Mouse (Mus musculus): Measurements from ENCODE around the gene Immp1l. TPM values are rescaled to one million over a fixed set of nuclear protein-coding genes. Genes with fewer than 3 reads are reported as not detected.

Gene Immp1l
- total and polyA plus RNA-seq, 3 experiments: 32.5 to 103 (median 37.0) TPM

DNA sequence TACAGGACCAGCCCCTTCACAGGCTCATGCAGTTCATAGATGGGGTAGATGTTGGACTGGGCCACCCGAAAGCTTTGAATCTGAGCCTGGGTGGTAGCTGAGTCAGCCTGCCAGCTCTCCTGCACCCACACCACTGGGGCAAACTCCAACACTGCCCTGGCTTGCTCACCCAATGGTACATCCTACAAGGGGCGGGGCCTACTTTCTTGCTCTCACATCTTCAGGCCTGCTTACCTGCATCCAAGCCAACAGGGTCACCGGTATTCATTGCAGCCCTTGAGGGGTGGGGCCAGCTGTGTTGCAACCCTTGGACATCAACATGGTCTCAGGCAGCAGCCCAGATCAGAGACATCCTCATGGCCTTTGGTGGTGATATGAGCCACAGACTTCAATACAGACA, 6.2 kb downstream of the Immp1l start:
- Histone ChIP-seq H3K9ac (ENCODE audit: insufficient read depth, low read depth) (no peak overlapping the region), H3K27me3 (replicated peaks) (no peaks in the 10 kb centered on the region), H3K4me2 (ENCODE audit: insufficient read depth, low read depth, poor library complexity, severe bottlenecking) (no peak overlapping the region), H3K9me3 (replicated peaks; ENCODE audit: low read length) (peaks cover 3% of the 10 kb centered on the region), H3K36me3 (replicated peaks in 1 of 2; ENCODE audit: control insufficient read depth in 1 of 2, insufficient read depth in 1 of 2, low read length in 1 of 2) (peaks cover 8 to 32% of the 10 kb centered on the region in 2 experiments), H3K4me3 (replicated peaks in 1 of 3; ENCODE audit: low read depth in 2 of 3, low read length in 2 of 3, poor library complexity in 1 of 3) (no peak overlapping the region), H3K27ac (ENCODE audit: insufficient read depth, low read depth) (no peak overlapping the region), H3K79me2 (replicated peaks; ENCODE audit: control insufficient read depth, extremely low read depth, insufficient read depth, poor library complexity, severe bottlenecking) (peaks cover 7% of the 10 kb centered on the region), H3K4me1 (ENCODE audit: control insufficient read depth in 1 of 2, insufficient read depth in 2 of 2) (peaks cover 0 to 13% of the 10 kb centered on the region in 2 experiments; a peak in 2 of 4 replicates)
- no peak for TF ChIP-seq POLR2A (IDR thresholded peaks at IDR 0.05; ENCODE audit: low read depth, low read length)
- no peak for TF ChIP-seq GABPA (IDR thresholded peaks at IDR 0.05; ENCODE audit: insufficient replicate concordance, low read depth, low read length)
- TF ChIP-seq USF2 (conservative IDR thresholded peaks at IDR 0.05; ENCODE audit: low read depth, low read length): no peak
- no peak for TF ChIP-seq ZKSCAN1 (IDR thresholded peaks at IDR 0.05; ENCODE audit: borderline replicate concordance, low read depth, low read length)
- TF ChIP-seq JUN (IDR thresholded peaks at IDR 0.05; ENCODE audit: insufficient read depth, low read depth, low read length): no peak
- TF ChIP-seq CHD1 (IDR thresholded peaks at IDR 0.05; ENCODE audit: low read depth, low read length): no peak
- TF ChIP-seq MXI1 (IDR thresholded peaks at IDR 0.05; ENCODE audit: low read depth, low read length): no peak
- no peak for DNase-seq (ENCODE audit: extremely low read depth)
- dilution Hi-C loops (cut with MboI; ENCODE audit: extremely low pct_ligation_motif_present, extremely low pct_unique_long_range_greater_than_20kb, low sequenced_read_pairs): no loop called here
- in situ Hi-C loops (cut with MboI; ENCODE audit: low pct_ligation_motif_present, low pct_unique_long_range_greater_than_20kb, low sequenced_read_pairs): no loop called here

DNA sequence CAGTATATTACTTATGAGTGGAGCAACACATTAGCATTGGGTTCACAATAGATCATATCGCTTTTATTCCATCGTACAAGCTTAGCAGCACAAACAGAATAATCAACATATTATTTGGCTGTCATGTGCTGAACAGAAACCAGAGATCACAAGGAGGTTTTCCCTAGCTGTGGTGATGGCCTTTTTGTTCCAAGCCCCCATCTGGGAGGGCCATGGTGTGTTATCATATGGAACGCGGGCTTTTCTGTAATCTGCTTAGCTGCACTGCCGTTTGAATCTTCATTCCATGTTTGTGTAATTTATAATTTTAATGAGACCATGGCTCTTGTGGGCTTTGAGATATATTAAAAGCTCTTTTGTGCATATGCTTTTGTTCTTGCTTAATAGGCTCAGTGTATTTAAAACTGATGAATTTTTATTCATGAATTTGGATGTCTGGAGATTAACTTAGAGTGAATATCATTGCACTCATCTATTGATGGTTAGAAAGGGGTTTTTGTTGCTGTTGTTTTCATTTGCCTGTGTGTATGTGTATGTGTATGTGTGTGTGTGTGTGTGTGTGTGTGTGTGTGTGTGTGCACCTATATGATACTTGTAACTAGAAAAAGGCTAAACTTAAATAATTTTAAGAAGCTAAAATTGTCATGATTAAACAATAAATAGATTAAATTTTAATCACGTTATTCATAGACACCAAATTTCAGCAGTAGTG, 9.4 kb downstream of the Immp1l start:
- no peak overlapping the region for H3K9ac ChIP-seq (ENCODE audit: insufficient read depth, low read depth)
- no peaks in the 10 kb centered on the region for H3K27me3 ChIP-seq (replicated peaks)
- DNase-seq (ENCODE audit: extremely low read depth): no peak
- no peak overlapping the region for H3K4me3 ChIP-seq (replicated peaks in 1 of 3; ENCODE audit: low read depth in 2 of 3, low read length in 2 of 3, poor library complexity in 1 of 3)
- H3K79me2 ChIP-seq (replicated peaks; ENCODE audit: control insufficient read depth, extremely low read depth, insufficient read depth, poor library complexity, severe bottlenecking): peaks cover 5% of the 10 kb centered on the region
- in situ Hi-C loops (cut with MboI; ENCODE audit: low pct_ligation_motif_present, low pct_unique_long_range_greater_than_20kb, low sequenced_read_pairs) (no loop called here), dilution Hi-C loops (cut with MboI; ENCODE audit: extremely low pct_ligation_motif_present, extremely low pct_unique_long_range_greater_than_20kb, low sequenced_read_pairs) (no loop called here)
- no peak overlapping the region for H3K4me2 ChIP-seq (ENCODE audit: insufficient read depth, low read depth, poor library complexity, severe bottlenecking)
- H3K36me3 ChIP-seq (replicated peaks in 1 of 2; ENCODE audit: control insufficient read depth in 1 of 2, insufficient read depth in 1 of 2, low read length in 1 of 2): peaks cover 6 to 24% of the 10 kb centered on the region in 2 experiments
- H3K27ac ChIP-seq (ENCODE audit: insufficient read depth, low read depth): no peak overlapping the region
- TF ChIP-seq SMC3 (IDR thresholded peaks at IDR 0.05; ENCODE audit: low read depth, low read length) (no peak), E2F4 (IDR thresholded peaks at IDR 0.05; ENCODE audit: insufficient replicate concordance, low read depth, low read length) (no peak), ZC3H11A (IDR thresholded peaks at IDR 0.05; ENCODE audit: low read depth, low read length) (no peak), PAX5 (IDR thresholded peaks at IDR 0.05; ENCODE audit: low read length) (no peak), MYC (IDR thresholded peaks at IDR 0.05; ENCODE audit: low read depth, low read length) (no peak), MEF2A (IDR thresholded peaks at IDR 0.05; ENCODE audit: borderline replicate concordance, low read depth, low read length) (no peak), NRF1 (IDR thresholded peaks at IDR 0.05; ENCODE audit: low read depth, low read length) (no peak)
- H3K9me3 ChIP-seq (replicated peaks; ENCODE audit: low read length): peaks cover 3% of the 10 kb centered on the region
- H3K4me1 ChIP-seq (ENCODE audit: control insufficient read depth in 1 of 2, insufficient read depth in 2 of 2): peaks cover 0 to under 1% of the 10 kb centered on the region in 2 experiments; a peak in 1 of 4 replicates
